Mouse (Mus musculus) kidney, postnatal 10 days (tissue): ENCODE measurements at regions not wholly inside any gene's neighbourhood (a gene's known extent, or its start where the extent isn't known, plus 50 kb on each side); places are given as distances from the start of the nearest gene placed in this dataset.
A peak's percentile ranks its signal among the peaks of the same experiment; 100 is the strongest.

Experiments used
- DNase-seq: peaks from one replicate; pipeline ENCODE4 v3.0.0; 2021; ENCODE audit warnings: mixed read lengths

- peak; percentile 51 for DNase-seq
Measured at GRCm38 (mm10) chr8:25463532-25463931, 639.4 kb upstream of the Adam5 start.

DNA sequence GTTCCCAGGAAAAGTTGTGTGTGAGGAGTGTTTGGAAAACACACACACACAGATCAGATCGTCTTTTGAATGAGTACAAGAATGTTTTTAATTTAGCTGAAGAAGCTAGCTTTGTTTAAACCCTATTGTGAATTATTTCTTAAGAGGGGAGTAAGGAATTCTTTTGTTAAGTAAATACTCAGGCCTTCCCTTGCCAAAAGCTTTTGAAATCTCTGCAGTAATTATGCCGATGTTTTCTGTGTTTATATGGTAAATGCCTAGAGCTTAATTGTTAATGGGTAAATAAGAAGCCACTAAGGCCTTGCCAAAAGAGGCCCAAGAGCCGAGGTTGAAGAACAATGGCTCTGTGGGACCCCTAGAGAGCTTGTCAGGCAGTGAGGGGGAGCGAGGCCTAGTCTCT, 638.3 kb upstream of the Adam5 start:
- DNase-seq, result no peak

- DNase-seq, result no peak
Measured at GRCm38 (mm10) chr8:25455644-25456043, 631.5 kb upstream of the Adam5 start.

DNA sequence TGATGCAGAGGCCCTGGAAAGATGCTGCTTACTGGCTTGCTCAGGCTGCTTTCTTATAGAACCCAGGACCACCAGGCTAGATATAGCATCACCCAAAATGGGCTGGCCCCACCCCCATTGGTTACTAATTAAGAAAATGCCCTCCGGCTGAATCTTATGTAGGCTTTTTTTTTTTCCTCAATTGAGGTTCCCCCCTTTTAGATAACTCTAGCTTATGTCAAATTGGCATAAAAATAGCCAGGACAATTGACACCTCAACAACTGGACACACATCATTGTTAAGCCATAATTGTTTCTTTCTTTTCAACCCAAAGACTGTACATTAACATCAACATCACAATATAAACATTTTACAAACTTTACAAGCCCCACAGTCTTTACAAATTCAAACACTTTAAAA, 630.8 kb upstream of the Adam5 start:
- no peak for DNase-seq

DNA sequence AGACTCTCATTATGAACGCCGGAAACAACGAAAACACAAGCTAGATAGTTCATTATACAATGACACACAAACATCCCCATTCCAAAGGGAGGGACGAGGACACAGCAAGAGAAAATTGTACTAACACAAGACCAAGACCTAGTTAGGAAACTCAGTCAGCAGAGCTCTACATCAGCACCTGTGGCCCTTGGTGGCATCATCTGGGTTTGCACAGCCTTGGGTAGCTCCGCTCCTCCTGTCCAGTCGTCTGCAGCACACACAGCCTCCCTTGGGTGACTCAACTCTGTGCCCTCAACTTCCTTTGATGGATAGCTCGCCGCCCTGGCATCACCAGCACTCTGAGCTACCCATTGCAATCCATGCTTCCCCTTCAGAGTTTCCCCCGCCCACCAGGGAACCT, 629.7 kb upstream of the Adam5 start:
- DNase-seq, result no peak

- DNase-seq, result no peak
Measured at GRCm38 (mm10) chr8:25450544-25450943, 626.4 kb upstream of the Adam5 start.

GRCm38 (mm10) chr8:25449590-25449989, 625.4 kb upstream of the Adam5 start:
- no peak for DNase-seq

DNA sequence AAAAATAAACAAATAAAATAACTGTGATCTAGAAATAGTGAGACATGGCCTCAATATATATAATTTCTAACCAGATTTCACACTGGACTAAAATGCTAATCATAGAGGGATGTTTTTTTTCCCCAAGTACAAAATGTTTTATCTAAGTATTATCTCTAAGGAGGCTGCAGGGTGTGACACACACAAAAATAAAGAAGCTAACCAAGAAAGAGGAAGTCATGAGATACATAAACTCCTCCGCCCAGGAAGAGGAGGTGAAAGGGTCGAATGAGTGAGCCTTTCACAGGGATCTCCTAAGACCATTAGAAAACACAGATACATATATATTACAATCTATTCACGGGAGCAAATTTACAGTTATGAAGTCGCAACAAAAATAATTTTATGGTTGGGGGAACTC, 623.7 kb upstream of the Adam5 start:
- no peak for DNase-seq

- DNase-seq, result no peak
Measured at GRCm38 (mm10) chr8:25445968-25446367, 621.8 kb upstream of the Adam5 start.

GRCm38 (mm10) chr8:25445054-25445453, 620.9 kb upstream of the Adam5 start:
- no peak for DNase-seq

DNA sequence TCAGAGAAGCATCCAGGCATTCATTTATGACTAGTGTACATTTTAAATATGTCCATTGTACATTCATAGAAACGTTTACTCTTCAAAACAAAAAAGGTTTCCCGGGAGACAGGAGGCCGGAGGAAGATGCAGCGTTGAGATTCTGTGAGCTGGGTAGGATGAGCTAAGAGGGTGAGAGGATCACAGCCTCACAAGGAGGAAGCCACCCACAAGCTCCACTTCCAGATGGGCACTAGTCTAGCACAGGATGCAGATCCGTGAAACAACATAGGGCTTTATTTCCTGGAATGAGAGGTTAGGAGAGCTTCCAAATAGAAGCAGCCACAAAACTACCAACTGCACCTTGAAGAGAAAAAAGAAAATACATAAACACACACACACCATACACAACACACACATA, 619.4 kb upstream of the Adam5 start:
- no peak for DNase-seq

DNA sequence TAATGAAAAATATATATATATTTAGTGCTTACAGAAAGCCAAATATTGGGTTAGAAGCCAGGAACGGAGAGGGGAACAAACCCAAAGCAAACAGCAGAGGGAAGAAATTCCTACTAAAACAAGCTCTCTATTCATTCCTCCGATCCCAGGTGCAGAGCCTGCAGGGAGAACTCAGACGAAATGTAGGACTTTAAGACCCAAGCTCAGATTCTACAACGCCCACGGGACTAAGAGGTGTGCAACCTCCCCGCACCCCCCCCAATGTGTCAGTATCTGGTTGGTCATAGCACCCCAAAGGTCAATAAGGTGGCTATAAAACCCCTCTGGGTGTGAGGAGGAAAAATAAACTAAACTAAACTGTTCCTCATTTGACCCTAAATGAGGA, 616.9 kb upstream of the Adam5 start:
- no peak for DNase-seq

DNA sequence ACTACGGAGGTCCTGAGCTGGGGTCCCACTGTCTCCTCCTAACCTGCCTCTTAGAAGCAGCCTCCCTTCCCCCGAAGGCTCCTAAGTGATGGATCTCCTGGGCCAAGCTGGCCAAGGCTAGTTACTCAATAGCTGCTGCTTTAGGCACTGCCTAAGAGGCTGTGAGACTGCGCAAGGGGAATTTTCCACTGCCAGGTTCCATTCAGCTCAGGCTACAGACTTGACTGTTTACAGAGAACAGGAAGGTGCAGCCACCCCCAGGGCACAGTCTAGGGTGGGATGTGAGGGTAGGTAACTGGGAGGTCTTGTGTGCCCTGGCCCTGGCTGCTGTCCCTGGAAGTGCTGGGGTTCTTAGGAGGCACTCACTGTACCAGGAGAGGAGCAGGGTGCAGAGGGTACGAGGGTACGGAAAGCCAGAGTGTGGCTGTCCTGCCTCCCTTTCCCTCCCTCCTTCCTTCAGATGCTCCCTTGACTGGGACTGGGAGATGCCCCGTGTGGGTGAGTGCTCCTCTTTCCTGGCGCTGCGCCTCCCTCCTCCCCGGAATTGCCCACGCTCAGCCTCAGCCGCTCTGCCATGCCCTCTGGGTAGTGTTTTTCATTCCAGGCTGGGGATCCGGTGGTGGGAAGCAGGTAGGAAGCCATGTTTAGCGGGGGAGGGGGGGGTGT, 616.4 kb upstream of the Adam5 start:
- DNase-seq, result peak; percentile 68

DNA sequence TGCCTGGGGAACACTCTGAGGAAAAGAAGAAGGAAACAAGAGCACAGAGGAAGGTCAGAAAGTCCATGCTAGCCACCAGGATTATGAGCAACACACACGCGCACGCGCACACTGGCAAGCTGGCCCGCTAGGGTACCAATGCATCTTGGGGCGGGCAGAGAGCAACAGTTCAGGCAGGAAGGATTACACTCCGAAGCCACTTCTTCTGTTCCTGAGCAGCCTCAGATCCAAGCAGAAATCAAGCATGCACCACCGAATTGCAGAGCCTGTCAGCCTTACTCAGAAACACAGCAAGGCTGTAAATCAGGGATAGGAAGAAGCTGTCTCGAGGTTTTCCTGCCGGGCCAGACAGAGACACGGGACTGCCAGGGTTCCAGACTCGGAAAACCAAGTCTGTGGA, 615.8 kb upstream of the Adam5 start:
- peak; percentile 63 for DNase-seq

GRCm38 (mm10) chr8:25438021-25438620, 614.0 kb upstream of the Adam5 start:
- DNase-seq, result peak; percentile 16

GRCm38 (mm10) chr8:25437178-25437577, 613.0 kb upstream of the Adam5 start:
- DNase-seq, result no peak

DNA sequence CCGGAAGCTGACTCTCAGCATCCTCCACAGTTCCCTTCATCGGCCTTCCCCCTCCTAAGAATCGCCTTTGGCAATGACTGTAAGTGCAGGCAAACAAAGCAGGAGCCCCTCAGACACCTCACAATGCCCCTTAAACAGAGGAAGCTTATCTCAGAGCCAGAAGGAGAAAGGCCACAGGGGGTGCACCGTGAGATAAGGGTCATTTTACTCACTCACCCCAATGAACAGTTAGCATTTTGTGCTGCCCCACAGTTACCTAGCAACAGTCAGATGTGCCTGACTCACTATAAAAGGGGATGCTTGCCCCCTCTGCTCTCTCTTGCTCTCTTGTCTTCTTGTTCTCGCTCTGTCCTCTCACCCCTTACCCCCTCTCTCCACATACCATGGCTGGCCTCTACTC, 606.4 kb upstream of the Adam5 start:
- DNase-seq, result no peak

DNA sequence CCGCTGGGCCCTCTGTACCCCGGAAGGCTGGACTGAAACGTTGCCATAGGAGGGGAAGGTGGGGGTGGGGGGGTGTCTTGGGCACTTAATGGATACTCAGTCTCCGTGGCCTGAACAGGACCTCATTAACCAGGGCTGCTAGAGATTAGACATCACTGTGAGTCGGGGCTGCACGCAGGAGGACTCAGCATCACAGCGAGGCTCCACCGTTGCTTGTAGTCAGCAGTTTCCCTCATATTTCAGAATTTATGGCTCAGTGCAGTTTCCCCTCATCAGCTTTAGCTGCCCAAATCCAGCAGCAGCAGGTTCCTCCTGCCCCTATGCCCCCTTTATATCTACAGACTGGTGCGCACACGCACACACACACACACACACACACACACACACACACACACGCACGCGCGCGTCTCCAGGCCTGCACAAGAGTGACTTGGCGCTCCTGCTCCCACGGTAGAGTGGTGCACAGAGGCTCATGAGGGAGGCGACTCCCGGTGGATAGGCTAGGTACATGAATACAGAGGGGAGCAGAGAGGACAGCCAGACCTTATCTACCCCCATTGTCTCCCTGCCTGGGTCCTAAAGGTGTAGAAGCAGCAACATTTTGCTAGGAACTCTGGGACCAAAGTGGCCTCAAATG, 605.8 kb upstream of the Adam5 start:
- DNase-seq, result no peak

DNA sequence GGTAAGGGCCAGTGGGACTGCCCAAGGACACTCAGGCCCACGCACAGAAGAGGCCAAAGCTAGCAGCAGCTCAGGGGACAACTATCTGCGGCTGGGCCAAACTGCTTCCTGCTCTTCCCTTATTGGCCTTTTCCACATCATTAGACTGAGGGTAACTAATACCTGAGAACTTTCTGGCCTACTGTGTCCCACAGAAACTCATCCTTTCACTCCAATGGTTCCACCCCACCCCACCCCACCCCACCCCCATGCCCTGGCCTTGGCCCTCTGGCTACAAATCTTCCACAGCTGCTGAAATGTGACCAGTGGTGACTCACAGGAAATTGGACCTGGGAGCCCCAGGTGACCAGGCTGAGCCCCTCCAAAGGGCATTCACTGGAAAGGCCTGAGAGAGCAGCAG, 604.6 kb upstream of the Adam5 start:
- no peak for DNase-seq

DNA sequence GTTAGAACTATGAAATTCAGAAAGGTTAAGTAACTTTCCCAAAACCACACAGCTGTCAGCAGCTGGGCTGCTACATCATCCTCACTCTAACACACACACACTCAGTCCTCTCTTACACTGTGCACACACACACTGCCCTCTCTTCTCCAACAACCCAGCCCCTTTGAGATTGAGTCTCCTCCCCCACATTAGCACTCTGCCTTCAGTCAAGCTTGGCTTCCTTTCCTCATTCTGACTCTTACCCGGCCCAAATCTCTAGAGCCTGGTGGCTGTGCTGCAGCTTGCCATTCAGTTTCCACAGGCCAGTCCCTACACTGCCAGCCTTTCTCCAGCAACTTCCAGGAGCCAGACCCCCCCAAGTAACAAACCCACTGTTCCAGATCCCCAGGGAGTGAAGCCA, 602.0 kb upstream of the Adam5 start:
- DNase-seq, result no peak

- DNase-seq, result no peak
Measured at GRCm38 (mm10) chr8:25421478-25421877, 597.3 kb upstream of the Adam5 start.

DNA sequence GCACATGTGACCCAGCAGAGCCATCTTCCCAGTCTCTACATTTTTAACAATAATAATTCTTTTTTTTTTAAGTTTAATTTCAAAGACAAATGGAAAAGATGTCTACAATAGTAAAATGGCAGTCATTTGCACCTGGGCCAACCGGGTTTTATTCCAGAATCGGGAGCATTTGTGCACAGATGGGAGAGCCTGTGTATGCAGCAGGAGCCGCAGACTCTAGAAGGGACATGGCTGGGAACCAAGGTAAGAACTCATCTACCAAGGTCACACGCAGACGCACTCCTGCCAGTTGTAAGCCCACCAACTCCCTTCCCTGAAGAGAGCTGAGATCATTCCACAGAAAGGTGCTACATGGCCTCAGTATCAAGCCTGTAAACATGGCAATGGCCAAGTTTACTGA, 586.4 kb upstream of the Adam5 start:
- DNase-seq, result no peak

DNA sequence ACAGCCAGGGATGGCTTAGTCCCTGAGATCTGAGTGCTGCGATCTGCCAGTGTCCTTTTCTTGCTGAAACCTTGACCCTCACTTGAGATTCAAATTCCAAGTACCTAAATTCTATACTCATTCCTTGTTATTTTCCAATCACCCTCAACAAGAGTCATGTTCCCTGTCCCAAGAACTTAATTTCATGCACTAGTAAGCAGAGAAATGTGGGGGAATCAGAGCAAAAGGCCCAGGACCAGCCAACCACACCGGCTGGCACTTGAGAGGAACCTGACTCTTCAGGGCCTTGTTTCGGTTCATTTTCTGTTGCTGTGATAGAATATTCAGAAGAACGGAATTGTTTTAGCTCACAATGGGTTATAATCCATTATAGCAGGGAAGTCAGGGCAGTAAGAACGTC, 583.7 kb upstream of the Adam5 start:
- DNase-seq, result no peak

DNA sequence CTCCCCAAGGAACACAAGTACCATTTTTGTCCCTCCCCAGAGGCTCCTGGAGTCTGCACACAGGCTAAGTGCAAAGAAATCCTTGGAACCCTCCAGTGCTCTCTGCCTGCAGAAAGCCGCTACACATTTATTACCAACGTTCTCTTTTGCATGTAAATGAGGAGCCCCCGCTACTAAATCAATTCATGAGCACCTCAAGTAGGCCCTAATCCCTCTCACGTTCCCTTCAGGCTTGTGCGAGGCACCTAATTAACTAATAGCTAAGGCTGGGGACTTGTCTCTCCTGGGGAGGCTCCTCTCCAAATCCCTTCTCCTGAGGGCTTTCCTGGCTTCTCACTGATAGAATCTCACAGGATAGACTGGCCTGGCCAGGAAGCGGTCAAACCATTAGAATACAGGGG, 568.6 kb upstream of the Adam5 start:
- no peak for DNase-seq

DNA sequence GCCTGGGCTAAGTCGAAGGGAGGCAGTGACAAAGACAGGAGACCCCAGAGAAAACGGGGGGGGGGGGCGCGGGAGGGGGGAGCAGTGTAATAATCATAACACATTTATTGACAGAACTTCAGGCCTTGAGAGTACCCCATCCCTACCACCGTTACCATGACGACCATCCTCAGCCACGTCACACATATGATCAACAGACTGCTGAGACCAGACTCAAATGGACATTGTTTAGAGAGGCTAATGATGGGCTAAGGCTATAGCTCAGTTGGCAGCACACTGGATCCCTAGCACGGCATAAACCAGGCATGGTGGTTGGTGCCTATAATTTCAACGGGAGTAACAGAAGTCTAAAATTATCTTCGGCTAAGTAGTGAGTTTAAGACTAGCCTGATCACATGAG, 565.8 kb upstream of the Adam5 start:
- no peak for DNase-seq
